Mouse (Mus musculus) testis, adult 2 months (tissue): ENCODE data around the gene Sytl1. TPM values are rescaled to one million over a fixed set of nuclear protein-coding genes. Genes with fewer than 3 reads are reported as not detected.
A peak's percentile ranks its signal among the peaks of the same experiment; 100 is the strongest.

Experiments
- H3K27ac ChIP-seq: fragments of 200-500 bp; 2 replicates; pipeline ENCODE4 v1.5.1; 2012; ENCODE audit warnings: low read depth, low read length; ENCODE audit not compliant: control insufficient read depth, insufficient read depth
- H3K27me3 ChIP-seq: fragments of 200-500 bp; 2 replicates; pipeline ENCODE4 v1.6.1; 2012; ENCODE audit warnings: mild to moderate bottlenecking, low read length, moderate library complexity; ENCODE audit not compliant: control insufficient read depth, insufficient read depth
- H3K36me3 ChIP-seq: fragments of 200-500 bp; 2 replicates; pipeline ENCODE4 v1.6.1; 2012; ENCODE audit warnings: mild to moderate bottlenecking, low read length; ENCODE audit not compliant: control insufficient read depth, insufficient read depth
- H3K4me1 ChIP-seq: fragments of 200-500 bp; 2 replicates; pipeline ENCODE4 v1.6.1; 2012; ENCODE audit warnings: low read length; ENCODE audit not compliant: control insufficient read depth, insufficient read depth
- H3K4me3 ChIP-seq: fragments of 200-500 bp; 2 replicates; pipeline ENCODE4 v1.5.1; 2012; ENCODE audit warnings: low read depth, mild to moderate bottlenecking, low read length, moderate library complexity, mixed read lengths; ENCODE audit not compliant: control insufficient read depth
- CTCF ChIP-seq: fragments of 200-500 bp; IDR thresholded peaks from 2 replicates; pipeline ENCODE4 v1.5.1; 2012; ENCODE audit warnings: low read depth, mild to moderate bottlenecking, inconsistent platforms, low read length, moderate library complexity; ENCODE audit not compliant: control insufficient read depth, insufficient read depth, insufficient replicate concordance
- POLR2A ChIP-seq: fragments of 200-500 bp; IDR thresholded peaks from 2 replicates; pipeline ENCODE4 v1.6.1; 2012; ENCODE audit warnings: low read depth, mild to moderate bottlenecking, inconsistent platforms, low read length, moderate library complexity; ENCODE audit not compliant: control insufficient read depth
- polyA plus RNA-seq: library from polyadenylated mRNA; depleted of rRNA; stranded (reverse); fragments of >200 nt; gene quantifications from 2 replicates; pipeline ENCODE4 v1.2.3, GENCODE M21; 2012

Sytl1 gene
- polyA plus RNA-seq, 1 experiment, result 0.33 TPM

DNA sequence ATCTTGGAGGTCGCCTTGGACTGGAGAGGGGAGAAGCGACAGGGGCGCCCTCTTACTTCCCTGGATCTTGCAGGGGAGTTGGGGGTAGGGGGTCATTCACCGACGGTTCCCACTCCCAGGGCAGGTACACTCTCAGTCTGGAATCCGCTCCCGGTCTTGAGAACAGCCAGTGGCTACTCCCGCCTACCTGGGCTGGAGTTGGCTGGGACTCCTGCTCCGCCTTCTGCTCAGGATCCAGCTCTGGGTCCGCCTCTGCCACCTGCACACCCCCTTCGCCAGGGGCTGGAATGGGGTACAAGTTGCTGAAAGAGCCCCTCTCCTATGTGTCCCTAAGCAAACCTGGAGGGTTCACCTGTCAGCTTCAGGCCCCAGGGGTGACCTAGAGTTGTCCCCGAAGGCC, 5.7 kb downstream of the Sytl1 start:
- H3K4me3 ChIP-seq, result no peak overlapping the region
- no peak overlapping the region for H3K27ac ChIP-seq
- no peak for TF ChIP-seq POLR2A
- no peak for TF ChIP-seq CTCF
- H3K27me3 ChIP-seq, result no peaks in the 10 kb centered on the region
- no peaks in the 10 kb centered on the region for H3K36me3 ChIP-seq
- H3K4me1 ChIP-seq, result peaks cover 2% of the 10 kb centered on the region; the same call in 1 of the 2 replicates

GRCm38 (mm10) chr4:133256820-133257219, 6.1 kb downstream of the Sytl1 start:
- Histone ChIP-seq H3K36me3 (no peaks in the 10 kb centered on the region), H3K4me3 (no peak overlapping the region; the same call in 1 of the 2 replicates), H3K4me1 (peaks cover 2% of the 10 kb centered on the region; the same call in 1 of the 2 replicates), H3K27ac (no peak overlapping the region), H3K27me3 (no peaks in the 10 kb centered on the region)
- TF ChIP-seq POLR2A (no peak), CTCF (no peak)

DNA sequence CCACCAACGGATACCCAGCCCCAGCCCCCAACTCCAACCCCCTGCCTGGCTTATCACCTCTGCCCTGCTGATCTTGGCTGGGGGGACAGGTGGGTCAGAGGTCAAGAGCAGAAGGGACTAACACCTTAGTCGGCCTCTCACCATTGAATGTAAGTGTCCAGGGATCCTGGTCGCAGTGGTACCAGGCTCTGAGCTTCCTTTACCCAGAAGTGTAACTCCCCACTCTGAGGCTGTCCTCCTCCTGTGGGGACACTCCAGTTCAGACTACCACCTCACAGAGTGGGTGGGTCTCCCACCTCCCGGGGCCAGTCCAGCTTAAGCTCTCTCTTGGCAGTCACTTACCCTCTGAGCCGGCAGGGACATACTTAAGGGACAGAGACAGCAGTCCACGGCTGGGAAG, 7.5 kb downstream of the Sytl1 start:
- H3K36me3 ChIP-seq, result no peaks in the 10 kb centered on the region
- no peak overlapping the region for H3K27ac ChIP-seq
- peaks cover 12% of the 10 kb centered on the region for H3K4me1 ChIP-seq
- no peaks in the 10 kb centered on the region for H3K27me3 ChIP-seq
- TF ChIP-seq POLR2A (no peak), CTCF (no peak)
- no peak overlapping the region for H3K4me3 ChIP-seq

DNA sequence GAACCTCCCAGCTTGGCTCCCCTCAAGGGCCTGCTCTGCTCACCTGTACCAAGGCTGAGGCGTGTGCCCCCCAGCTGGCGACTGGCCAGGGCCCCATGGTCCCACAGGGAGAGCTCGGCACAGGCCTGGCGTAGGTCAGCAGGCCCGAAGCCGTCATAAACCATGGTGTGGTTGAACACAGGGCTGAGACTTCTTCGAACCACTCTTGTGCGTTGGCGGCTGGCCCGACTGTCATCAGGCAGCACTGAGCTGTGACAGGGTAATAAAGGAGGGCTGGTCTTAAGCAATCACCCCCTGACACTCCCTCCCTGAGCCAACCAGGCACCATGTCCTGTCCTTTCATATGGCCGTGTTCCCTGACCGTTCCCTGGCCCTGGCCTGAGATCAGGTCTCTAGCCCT, 9.5 kb downstream of the Sytl1 start:
- H3K27me3 ChIP-seq, result no peaks in the 10 kb centered on the region
- no peak overlapping the region for H3K27ac ChIP-seq
- no peak for TF ChIP-seq POLR2A
- no peak for TF ChIP-seq CTCF
- H3K4me3 ChIP-seq, result no peak overlapping the region
- H3K36me3 ChIP-seq, result no peaks in the 10 kb centered on the region
- H3K4me1 ChIP-seq, result peaks cover 22% of the 10 kb centered on the region

- Histone ChIP-seq H3K36me3 (no peaks in the 10 kb centered on the region), H3K4me1 (peaks cover 22% of the 10 kb centered on the region), H3K27me3 (no peaks in the 10 kb centered on the region), H3K4me3 (no peak overlapping the region), H3K27ac (no peak overlapping the region)
- no peak for TF ChIP-seq CTCF
- TF ChIP-seq POLR2A, result no peak
Measured at GRCm38 (mm10) chr4:133252089-133252488, 10.8 kb downstream of the Sytl1 start.

DNA sequence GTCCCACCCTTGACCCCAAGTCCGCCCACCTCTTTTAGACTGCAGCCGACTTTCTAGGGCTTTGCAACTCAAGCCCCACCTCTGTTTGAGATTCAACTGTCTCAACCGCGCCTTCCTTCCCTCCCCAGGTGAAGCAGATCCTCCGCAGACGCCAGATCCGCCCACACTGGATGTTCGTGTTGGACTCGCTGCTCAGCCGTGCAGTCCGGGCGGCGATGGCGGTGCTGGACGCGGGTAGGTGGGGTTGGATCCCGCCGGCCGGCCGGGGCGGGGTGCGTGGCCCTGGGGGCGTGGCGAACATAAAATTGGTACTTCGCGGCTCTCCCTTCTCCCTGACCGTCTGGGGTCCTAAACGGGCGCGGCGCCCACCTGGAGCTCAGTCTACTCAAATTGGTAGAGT, 11.7 kb downstream of the Sytl1 start:
- no peak for TF ChIP-seq CTCF
- TF ChIP-seq POLR2A, result no peak
- Histone ChIP-seq H3K36me3 (no peaks in the 10 kb centered on the region), H3K27ac (no peak overlapping the region), H3K4me3 (peak overlapping the region; percentile 54), H3K4me1 (peaks cover 20% of the 10 kb centered on the region), H3K27me3 (no peaks in the 10 kb centered on the region)

DNA sequence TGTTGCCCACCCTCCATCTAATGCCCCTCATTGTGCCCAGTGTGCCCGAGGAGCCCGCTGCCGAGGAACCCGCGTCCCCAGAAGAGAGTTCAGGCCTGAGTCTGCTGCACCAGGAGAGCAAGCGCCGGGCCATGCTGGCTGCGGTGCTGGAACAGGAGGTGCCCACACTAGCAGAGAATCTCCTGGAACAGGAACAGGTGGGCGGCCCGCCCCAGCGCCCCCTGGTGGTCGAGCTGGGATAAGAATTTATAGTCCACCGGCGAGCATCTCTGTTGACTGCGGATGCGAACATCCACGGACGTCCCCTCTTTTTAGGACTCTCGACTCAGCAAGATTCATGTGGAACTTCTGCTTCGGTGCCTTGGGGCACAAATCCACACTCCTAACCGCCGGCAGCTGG, 12.3 kb downstream of the Sytl1 start:
- no peaks in the 10 kb centered on the region for H3K36me3 ChIP-seq
- H3K4me1 ChIP-seq, result peaks cover 20% of the 10 kb centered on the region
- H3K4me3 ChIP-seq, result peak overlapping the region; percentile 54
- TF ChIP-seq CTCF, result peak; percentile 84
- no peak for TF ChIP-seq POLR2A
- no peak overlapping the region for H3K27ac ChIP-seq
- H3K27me3 ChIP-seq, result no peaks in the 10 kb centered on the region

GRCm38 (mm10) chr4:133247806-133248449, 15.0 kb downstream of the Sytl1 start:
- Histone ChIP-seq H3K27me3 (no peaks in the 10 kb centered on the region), H3K36me3 (no peaks in the 10 kb centered on the region)
- no peak for TF ChIP-seq POLR2A
- no peak for TF ChIP-seq CTCF

More at GRCm38 (mm10) chr4:133247806-133248449, 15.0 kb downstream of the Sytl1 start:
- H3K4me1 ChIP-seq, result peaks cover 20% of the 10 kb centered on the region
- no peak overlapping the region for H3K27ac ChIP-seq
- H3K4me3 ChIP-seq, result no peak overlapping the region
